Mouse (Mus musculus): ENCODE data around the gene Rhox4f. TPM values are rescaled to one million over a fixed set of nuclear protein-coding genes. Genes with fewer than 3 reads are reported as not detected.

Gene Rhox4f
- not detected for polyA plus RNA-seq (2014; fragmentation: Illumina TruSeq; extraction: RNeasy Lipid Tissue Mini Kit (QIAGEN cat#74804); ENCODE audit: low read depth, low replicate concordance)

DNA sequence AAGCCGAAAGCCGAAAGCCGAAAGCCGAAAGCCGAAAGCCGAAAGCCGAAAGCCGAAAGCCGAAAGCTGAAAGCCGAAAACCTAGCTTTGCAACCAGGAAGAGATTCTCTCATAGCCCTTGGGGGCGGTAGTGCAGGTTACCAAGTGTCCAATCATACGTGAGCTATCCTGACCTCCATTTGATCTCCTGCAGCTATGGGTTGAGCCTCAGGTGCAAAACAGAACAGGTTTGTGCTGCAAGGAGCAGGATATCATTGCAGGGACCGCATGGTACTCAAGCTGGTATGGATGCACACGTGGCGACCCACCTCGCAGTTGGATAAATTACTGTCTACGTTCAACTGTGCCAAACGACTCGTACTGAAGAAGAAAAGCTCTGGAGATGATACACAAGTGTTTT is at the start of gene Rhox4f:
Gene Rhox4f (minus strand): TSS at position 101 of the 400 bp plus-strand sequence.

DNA sequence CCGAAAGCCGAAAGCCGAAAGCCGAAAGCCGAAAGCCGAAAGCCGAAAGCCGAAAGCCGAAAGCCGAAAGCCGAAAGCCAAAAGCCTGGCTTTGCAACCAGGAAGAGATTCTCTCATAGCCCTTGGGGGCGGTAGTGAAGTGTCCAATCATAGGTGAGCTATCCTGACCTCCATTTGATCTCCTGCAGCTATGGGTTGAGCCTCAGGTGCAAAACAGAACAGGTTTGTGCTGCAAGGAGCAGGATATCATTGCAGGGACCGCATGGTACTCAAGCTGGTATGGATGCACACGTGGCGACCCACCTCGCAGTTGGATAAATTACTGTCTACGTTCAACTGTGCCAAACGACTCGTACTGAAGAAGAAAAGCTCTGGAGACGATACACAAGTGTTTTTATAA is 43.7 kb upstream of the Rhox4f start, which contains the start of gene Rhox4g:
Gene Rhox4g (minus strand): TSS at position 101 of the 400 bp plus-strand sequence.

DNA sequence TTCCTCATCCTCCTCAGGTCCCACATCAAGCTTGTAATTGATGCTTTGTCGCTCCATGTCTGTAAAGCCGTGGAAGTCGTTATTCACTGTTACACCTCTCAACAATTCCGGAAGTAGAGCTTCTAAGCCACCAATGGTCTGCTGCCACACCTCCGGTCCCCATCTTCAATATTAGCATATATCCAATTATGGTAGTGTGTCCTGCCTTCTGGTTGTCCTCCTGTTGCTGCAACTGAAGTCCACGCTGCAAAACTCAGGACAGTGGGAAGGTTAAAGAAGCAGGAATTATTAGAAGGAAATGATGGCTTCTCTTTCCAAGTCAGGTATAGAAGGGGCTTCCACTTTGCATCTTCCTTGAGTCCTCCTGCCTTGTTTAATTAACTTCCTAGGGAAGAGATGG is 35.9 kb upstream of the Rhox4f start, which contains the start of gene Rhox2g:
Gene Rhox2g (minus strand): TSS at position 101 of the 400 bp plus-strand sequence.

DNA sequence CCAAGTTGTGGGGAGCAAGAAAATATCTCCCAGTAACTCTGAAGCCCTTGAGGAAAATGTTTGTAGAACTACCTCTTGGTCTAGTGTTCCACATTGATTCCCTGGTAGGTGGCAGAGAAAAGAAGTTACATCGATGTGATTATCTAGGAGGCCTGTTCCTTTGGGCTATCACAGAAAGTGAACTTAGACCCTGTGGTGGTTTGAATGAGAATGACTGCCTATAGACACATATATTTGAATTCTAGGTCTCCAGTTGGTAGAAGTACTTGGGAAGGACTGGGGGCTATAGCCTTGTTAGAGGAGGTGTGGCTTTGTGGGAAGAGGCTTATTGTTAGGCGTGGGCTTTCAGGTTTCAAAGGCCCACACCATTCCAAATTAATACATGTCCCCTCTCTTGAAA is 21.0 kb upstream of the Rhox4f start, which contains the start of gene Rhox3g:
Gene Rhox3g (minus strand): TSS at position 101 of the 400 bp plus-strand sequence.

DNA sequence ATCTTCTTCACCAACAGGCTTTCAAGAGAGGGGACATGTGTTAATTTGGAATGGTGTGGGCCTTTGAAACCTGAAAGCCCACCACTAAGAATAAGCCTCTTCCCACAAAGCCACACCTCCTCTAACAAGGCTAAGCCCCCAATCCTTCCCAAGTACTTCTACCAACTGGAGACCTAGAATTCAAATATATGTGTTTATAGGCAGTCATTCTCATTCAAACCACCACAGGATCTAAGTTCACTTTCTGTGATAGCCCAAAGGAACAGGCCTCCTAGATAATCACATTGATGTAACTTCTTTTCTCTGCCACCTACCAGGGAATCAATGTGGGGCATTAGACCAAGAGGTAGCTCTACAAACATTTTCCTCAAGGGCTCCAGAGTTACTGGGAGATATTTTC is 26.8 kb downstream of the Rhox4f start, which contains the start of gene Rhox3f:
Gene Rhox3f (plus strand): TSS at position 301 of the 400 bp plus-strand sequence.

DNA sequence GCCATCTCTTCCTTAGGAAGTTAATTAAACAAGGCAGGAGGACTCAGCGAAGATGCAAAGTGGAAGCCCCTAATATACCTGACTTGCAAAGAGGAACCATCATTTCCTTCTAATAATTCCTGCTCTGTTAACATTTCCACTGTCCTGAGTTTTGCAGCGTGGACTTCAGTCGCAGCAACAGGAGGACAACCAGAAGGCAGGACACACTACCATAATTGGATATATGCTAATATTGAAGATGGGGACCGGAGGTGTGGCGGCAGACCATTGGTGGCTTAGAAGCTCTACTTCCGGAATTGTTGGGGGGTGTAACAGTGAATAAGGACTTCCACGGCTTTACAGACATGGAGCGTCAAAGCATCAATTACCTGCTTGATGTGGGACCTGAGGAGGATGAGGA is 36.4 kb downstream of the Rhox4f start, which contains the start of gene Rhox2f:
Gene Rhox2f (plus strand): TSS at position 301 of the 400 bp plus-strand sequence.

DNA sequence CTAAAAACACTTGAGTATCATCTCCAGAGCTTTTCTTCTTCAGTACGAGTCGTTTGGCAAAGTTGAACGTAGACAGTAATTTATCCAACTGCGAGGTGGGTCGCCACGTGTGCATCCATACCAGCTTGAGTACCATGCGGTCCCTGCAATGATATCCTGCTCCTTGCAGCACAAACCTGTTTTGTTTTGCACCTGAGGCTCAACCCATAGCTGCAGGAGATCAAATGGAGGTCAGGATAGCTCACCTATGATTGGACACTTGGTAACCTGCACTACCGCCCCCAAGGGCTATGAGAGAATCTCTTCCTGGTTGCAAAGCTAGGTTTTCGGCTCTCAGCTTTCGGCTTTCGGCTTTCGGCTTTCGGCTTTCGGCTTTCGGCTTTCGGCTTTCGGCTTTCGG is 50.4 kb downstream of the Rhox4f start, which contains the start of gene Rhox4e:
Gene Rhox4e (plus strand): TSS at position 301 of the 400 bp plus-strand sequence.

Other genes starting within 250 kb of the Rhox4f start
- gene Rhox3a2, start 227.7 kb downstream of the Rhox4f start, polyA plus RNA-seq (2014; fragmentation: Illumina TruSeq; extraction: RNeasy Lipid Tissue Mini Kit (QIAGEN cat#74804); ENCODE audit: low read depth, low replicate concordance), result not detected
- gene Rhox4a2, start 216.9 kb downstream of the Rhox4f start, polyA plus RNA-seq (2014; fragmentation: Illumina TruSeq; extraction: RNeasy Lipid Tissue Mini Kit (QIAGEN cat#74804); ENCODE audit: low read depth, low replicate concordance), result not detected
- gene Rhox2b, start 195.6 kb downstream of the Rhox4f start, polyA plus RNA-seq (2014; fragmentation: Illumina TruSeq; extraction: RNeasy Lipid Tissue Mini Kit (QIAGEN cat#74804); ENCODE audit: low read depth, low replicate concordance), result not detected
- not detected for gene Rhox4b, start 175.2 kb downstream of the Rhox4f start, polyA plus RNA-seq (2014; fragmentation: Illumina TruSeq; extraction: RNeasy Lipid Tissue Mini Kit (QIAGEN cat#74804); ENCODE audit: low read depth, low replicate concordance)
- gene Rhox2c, start 154.0 kb downstream of the Rhox4f start, polyA plus RNA-seq (2014; fragmentation: Illumina TruSeq; extraction: RNeasy Lipid Tissue Mini Kit (QIAGEN cat#74804); ENCODE audit: low read depth, low replicate concordance), result not detected
- gene Rhox3c, start 149.1 kb downstream of the Rhox4f start, polyA plus RNA-seq (2014; fragmentation: Illumina TruSeq; extraction: RNeasy Lipid Tissue Mini Kit (QIAGEN cat#74804); ENCODE audit: low read depth, low replicate concordance), result not detected
- not detected for gene Rhox4c, start 127.4 kb downstream of the Rhox4f start, polyA plus RNA-seq (2014; fragmentation: Illumina TruSeq; extraction: RNeasy Lipid Tissue Mini Kit (QIAGEN cat#74804); ENCODE audit: low read depth, low replicate concordance)
- not detected for gene Rhox2d, start 114.3 kb downstream of the Rhox4f start, polyA plus RNA-seq (2014; fragmentation: Illumina TruSeq; extraction: RNeasy Lipid Tissue Mini Kit (QIAGEN cat#74804); ENCODE audit: low read depth, low replicate concordance)
- gene Rhox4d, start 93.3 kb downstream of the Rhox4f start, polyA plus RNA-seq (2014; fragmentation: Illumina TruSeq; extraction: RNeasy Lipid Tissue Mini Kit (QIAGEN cat#74804); ENCODE audit: low read depth, low replicate concordance), result not detected
- not detected for gene Rhox2e, start 77.3 kb downstream of the Rhox4f start, polyA plus RNA-seq (2014; fragmentation: Illumina TruSeq; extraction: RNeasy Lipid Tissue Mini Kit (QIAGEN cat#74804); ENCODE audit: low read depth, low replicate concordance)
- not detected for gene Rhox3e, start 65.7 kb downstream of the Rhox4f start, polyA plus RNA-seq (2014; fragmentation: Illumina TruSeq; extraction: RNeasy Lipid Tissue Mini Kit (QIAGEN cat#74804); ENCODE audit: low read depth, low replicate concordance)
- not detected for gene Rhox4e, start 50.3 kb downstream of the Rhox4f start, polyA plus RNA-seq (2014; fragmentation: Illumina TruSeq; extraction: RNeasy Lipid Tissue Mini Kit (QIAGEN cat#74804); ENCODE audit: low read depth, low replicate concordance)
- gene Rhox2f, start 36.3 kb downstream of the Rhox4f start, polyA plus RNA-seq (2014; fragmentation: Illumina TruSeq; extraction: RNeasy Lipid Tissue Mini Kit (QIAGEN cat#74804); ENCODE audit: low read depth, low replicate concordance), result not detected
- not detected for gene Rhox3f, start 26.7 kb downstream of the Rhox4f start, polyA plus RNA-seq (2014; fragmentation: Illumina TruSeq; extraction: RNeasy Lipid Tissue Mini Kit (QIAGEN cat#74804); ENCODE audit: low read depth, low replicate concordance)
- gene Rhox3g, start 20.9 kb upstream of the Rhox4f start, polyA plus RNA-seq (2014; fragmentation: Illumina TruSeq; extraction: RNeasy Lipid Tissue Mini Kit (QIAGEN cat#74804); ENCODE audit: low read depth, low replicate concordance), result not detected
- gene Rhox2g, start 35.8 kb upstream of the Rhox4f start, polyA plus RNA-seq (2014; fragmentation: Illumina TruSeq; extraction: RNeasy Lipid Tissue Mini Kit (QIAGEN cat#74804); ENCODE audit: low read depth, low replicate concordance), result not detected
- gene Rhox4g, start 43.6 kb upstream of the Rhox4f start, polyA plus RNA-seq (2014; fragmentation: Illumina TruSeq; extraction: RNeasy Lipid Tissue Mini Kit (QIAGEN cat#74804); ENCODE audit: low read depth, low replicate concordance), result not detected
- not detected for gene Rhox3h, start 61.1 kb upstream of the Rhox4f start, polyA plus RNA-seq (2014; fragmentation: Illumina TruSeq; extraction: RNeasy Lipid Tissue Mini Kit (QIAGEN cat#74804); ENCODE audit: low read depth, low replicate concordance)
- not detected for gene Rhox2h, start 65.6 kb upstream of the Rhox4f start, polyA plus RNA-seq (2014; fragmentation: Illumina TruSeq; extraction: RNeasy Lipid Tissue Mini Kit (QIAGEN cat#74804); ENCODE audit: low read depth, low replicate concordance)
- gene Rhox5, start 197.1 kb upstream of the Rhox4f start, polyA plus RNA-seq (2014; fragmentation: Illumina TruSeq; extraction: RNeasy Lipid Tissue Mini Kit (QIAGEN cat#74804); ENCODE audit: low read depth, low replicate concordance), result not detected
- gene Rhox6, start 219.2 kb upstream of the Rhox4f start, polyA plus RNA-seq (2014; fragmentation: Illumina TruSeq; extraction: RNeasy Lipid Tissue Mini Kit (QIAGEN cat#74804); ENCODE audit: low read depth, low replicate concordance), result not detected
- gene Rhox7a, start 224.0 kb upstream of the Rhox4f start, polyA plus RNA-seq (2014; fragmentation: Illumina TruSeq; extraction: RNeasy Lipid Tissue Mini Kit (QIAGEN cat#74804); ENCODE audit: low read depth, low replicate concordance), result not detected

All from adrenal gland, adult 10 weeks (tissue).